Mouse (Mus musculus) bone marrow, adult 2 months (tissue): ENCODE measurements around the gene Sun1. TPM values are rescaled to one million over a fixed set of nuclear protein-coding genes. Genes with fewer than 3 reads are reported as not detected.

Experiments
- H3K27ac ChIP-seq: fragments of 200-500 bp; 2 replicates; pipeline ENCODE4 v1.5.1; 2012; ENCODE audit warnings: low read depth, mild to moderate bottlenecking, control low read depth, inconsistent platforms, low read length; ENCODE audit not compliant: control insufficient read depth, poor library complexity, insufficient read depth
- H3K4me1 ChIP-seq: fragments of 200-500 bp; 2 replicates; pipeline ENCODE4 v1.6.1; 2011; ENCODE audit warnings: low read length; ENCODE audit not compliant: control insufficient read depth, insufficient read depth
- H3K4me3 ChIP-seq: fragments of 200-500 bp; replicated peaks from 2 replicates; pipeline ENCODE3; 2011; ENCODE audit warnings: mild to moderate bottlenecking, low read depth, low read length, control low read depth; ENCODE audit not compliant: control insufficient read depth
- CTCF ChIP-seq: fragments of 200-500 bp; IDR thresholded peaks from 2 replicates; pipeline ENCODE4 v1.5.1; 2011; ENCODE audit warnings: low read length, control low read depth; ENCODE audit not compliant: control insufficient read depth, insufficient read depth
- POLR2A ChIP-seq: fragments of 200-500 bp; IDR thresholded peaks from 2 replicates; pipeline ENCODE4 v1.6.1; 2011; ENCODE audit warnings: low read depth, mild to moderate bottlenecking, control low read depth, low read length, borderline replicate concordance; ENCODE audit not compliant: control insufficient read depth
- WGBS: fragments of 180-500 bp; shearing (Covaris S2); methylation state at CpG from one replicate; pipeline ENCODE4 v1.1.7; 2018; 5-methylcytosine and 5-hydroxymethylcytosine counted together
- polyA plus RNA-seq: library from polyadenylated mRNA; stranded (reverse); fragments of >200 nt; gene quantifications from 2 replicates; pipeline ENCODE4 v1.2.4, GENCODE M21; 2011; ENCODE audit warnings: low replicate concordance; ENCODE audit not compliant: missing spikeins, insufficient read depth, insufficient read length

Gene Sun1
- polyA plus RNA-seq, 1 experiment = 26.5 TPM

DNA sequence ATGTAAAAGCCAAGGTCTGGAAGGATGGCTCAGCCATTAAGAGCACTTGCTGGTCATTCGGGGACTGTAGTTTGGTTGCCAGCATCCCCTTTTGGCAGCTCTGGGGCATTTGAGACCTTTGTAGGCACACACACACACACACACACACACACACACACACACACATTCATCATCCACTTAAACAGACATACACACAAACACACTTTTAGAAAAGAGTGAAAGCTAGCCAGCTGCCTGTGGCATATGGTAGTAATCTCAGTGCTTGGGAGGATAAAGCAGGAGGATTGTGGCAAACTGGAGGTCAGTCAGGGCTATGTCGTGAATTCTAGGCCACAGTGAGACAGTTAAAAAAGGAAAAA lies 822 bp upstream of the Sun1 start:
- H3K27ac ChIP-seq = peak overlapping the region; percentile 73
- peak overlapping the region; percentile 65 for H3K4me3 ChIP-seq
- peaks cover 23% of the 10 kb centered on the region for H3K4me1 ChIP-seq
- 39% methylated on average over 2 of the region's 2 CpGs for WGBS
- TF ChIP-seq CTCF = no peak
- no peak for TF ChIP-seq POLR2A

DNA sequence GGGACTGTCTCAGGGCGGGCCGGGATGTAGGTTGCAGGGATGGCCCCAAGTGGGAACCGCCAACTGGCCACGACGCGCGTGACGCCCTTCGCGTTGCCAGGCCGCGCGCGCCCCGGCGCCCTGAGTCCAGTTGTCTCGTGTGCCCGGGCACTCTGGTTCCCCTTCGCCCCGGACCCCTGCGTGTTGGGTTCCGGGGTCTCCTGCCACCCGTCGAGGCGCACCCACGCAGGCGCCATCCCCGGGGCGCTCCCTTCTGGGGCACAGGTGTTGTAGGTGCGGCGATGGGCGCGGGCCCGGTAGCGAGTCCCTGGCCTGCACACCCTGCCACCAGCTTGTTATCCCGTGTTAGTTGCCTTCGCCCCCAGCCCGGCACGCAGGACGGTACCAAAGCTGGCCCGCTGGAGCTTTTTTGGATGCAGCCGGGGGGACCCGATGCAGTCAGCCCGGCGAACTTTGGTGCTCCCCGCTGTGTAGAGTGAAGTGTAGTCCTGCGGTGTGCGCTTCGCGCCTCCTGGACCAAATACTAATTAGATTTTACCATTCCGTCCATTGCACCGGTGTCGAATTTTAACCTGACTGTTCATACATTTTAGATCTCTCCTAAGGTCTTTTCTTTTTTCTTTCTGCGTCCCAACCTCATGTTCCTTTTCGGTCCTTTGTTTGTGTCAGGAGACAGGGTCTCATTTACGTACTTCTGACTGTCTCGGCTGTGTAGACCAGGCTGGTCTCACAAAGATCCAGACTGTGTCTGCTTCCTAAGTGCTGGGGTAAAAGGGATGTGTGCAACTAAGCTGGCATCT lies 533 bp downstream of the Sun1 start:
- TF ChIP-seq POLR2A = no peak
- no peak for TF ChIP-seq CTCF
- H3K4me3 ChIP-seq = peak overlapping the region; percentile 84
- 2% methylated on average over 57 of the region's 57 CpGs for WGBS
- H3K27ac ChIP-seq = peak overlapping the region; percentile 80
- peaks cover 19% of the 10 kb centered on the region for H3K4me1 ChIP-seq

DNA sequence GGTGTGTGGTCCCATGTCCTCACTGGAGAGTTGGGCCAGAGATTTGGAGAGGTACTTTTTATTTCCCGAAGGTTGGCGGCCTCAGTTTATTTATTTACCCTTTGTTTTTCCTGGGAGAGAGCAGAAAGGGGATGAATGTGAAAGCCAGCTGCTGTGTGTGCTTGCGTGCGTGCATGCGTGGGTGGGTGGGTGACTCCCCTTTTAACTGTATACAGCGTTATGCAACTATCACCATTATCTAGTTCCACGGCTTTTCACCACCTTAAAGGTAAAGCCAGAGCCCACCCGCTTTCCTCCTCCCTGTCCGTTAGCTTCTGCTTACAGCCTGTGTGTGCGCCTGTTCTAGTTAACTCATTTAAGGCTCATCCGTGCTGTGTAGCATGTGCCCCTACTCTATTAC lies 1.7 kb downstream of the Sun1 start:
- no peak for TF ChIP-seq POLR2A
- TF ChIP-seq CTCF = no peak
- H3K4me3 ChIP-seq = peak overlapping the region; percentile 84
- H3K27ac ChIP-seq = no peak overlapping the region
- H3K4me1 ChIP-seq = peaks cover 11% of the 10 kb centered on the region
- 74% methylated on average over 11 of the region's 11 CpGs for WGBS

DNA sequence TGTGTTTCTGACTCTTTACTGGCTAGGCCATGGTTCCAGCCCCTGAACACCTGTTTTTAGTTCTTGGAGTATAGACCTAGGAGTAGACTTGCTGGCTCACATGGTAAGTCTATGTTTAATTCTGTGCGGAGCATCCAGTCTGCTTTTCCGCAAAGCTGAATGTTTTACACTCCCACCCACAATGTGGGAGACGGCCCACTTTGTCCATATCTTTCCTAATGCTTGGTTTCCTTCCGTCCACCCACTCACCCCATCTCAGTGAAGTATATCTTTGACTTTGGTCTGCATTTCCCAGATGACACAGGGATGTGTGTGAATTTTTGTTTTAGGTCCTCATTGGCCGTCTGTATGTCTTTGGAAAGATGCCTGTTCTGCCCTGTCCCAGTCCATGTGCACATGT lies 2.9 kb downstream of the Sun1 start:
- TF ChIP-seq CTCF (no peak), POLR2A (no peak)
- Histone ChIP-seq H3K4me3 (no peak overlapping the region), H3K4me1 (peaks cover 6% of the 10 kb centered on the region), H3K27ac (no peak overlapping the region)
- WGBS = 83% methylated on average over 5 of the region's 5 CpGs

DNA sequence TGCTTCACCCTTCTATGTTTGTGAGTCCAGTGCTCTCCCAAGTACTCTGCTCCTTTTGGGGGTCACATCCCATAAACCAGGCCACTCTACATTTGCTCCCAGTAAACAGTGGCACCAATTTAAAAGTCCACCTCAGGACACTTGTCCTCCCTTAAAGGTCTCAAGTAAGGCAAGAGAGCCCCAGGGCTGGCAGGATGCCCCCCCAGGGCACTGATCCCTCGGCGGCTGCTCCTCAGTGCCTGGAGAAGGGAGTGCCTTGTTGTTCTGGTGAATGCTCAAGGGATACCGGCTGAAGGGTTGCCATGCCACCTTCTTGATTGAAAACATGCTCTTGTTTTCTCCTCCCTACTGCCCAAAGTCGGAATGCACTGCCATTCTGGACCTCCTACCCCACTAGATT lies 5.6 kb downstream of the Sun1 start:
- no peak for TF ChIP-seq CTCF
- TF ChIP-seq POLR2A = no peak
- Histone ChIP-seq H3K27ac (no peak overlapping the region), H3K4me3 (no peak overlapping the region), H3K4me1 (peaks cover 4% of the 10 kb centered on the region)
- WGBS = 85% methylated on average over 4 of the region's 4 CpGs

DNA sequence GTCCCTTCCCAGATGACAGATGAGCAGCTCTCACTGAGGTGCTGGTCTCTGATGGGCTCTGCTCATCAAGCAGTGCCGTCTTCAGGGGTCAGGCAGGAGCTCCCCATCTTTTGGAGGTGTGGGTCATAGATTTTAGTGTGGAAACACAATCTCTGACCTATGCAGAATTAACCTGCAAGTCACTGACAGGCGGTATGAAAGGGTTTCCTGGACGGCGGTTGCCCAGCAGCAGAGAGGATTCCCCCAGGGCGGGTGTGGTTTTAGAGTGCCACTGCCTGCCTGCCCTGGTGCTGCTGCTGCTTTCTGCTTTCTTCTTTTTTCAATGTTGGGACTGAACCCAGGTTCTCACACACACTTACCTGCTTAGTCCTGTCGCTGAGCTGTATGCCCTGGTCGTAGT lies 6.1 kb downstream of the Sun1 start:
- TF ChIP-seq POLR2A (no peak), CTCF (no peak)
- no peak overlapping the region for H3K4me3 ChIP-seq
- H3K4me1 ChIP-seq = peaks cover 2% of the 10 kb centered on the region
- H3K27ac ChIP-seq = no peak overlapping the region
- 22% methylated on average over 7 of the region's 7 CpGs for WGBS

DNA sequence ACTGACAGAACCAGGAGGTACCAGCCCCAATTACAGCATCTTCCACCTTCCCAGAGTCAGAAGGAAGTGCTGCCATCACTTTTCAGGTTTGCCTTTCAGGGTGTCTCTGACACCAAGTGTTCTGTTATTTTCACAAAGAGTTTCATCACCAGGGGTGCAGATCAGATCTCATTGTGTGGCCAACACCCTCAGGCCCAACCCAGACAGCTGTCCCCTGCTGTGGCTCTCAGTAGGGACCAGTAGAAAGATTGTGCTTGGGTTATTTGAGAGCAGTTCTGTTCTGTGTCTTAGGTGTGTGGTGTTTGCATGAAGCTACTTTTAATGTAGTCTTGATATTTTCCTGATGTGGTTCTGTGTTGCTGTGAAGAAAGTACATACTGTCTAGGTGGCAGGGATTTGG lies 7.7 kb downstream of the Sun1 start:
- H3K27ac ChIP-seq = no peak overlapping the region
- no peaks in the 10 kb centered on the region; the same call in none of the 2 replicates for H3K4me1 ChIP-seq
- no peak overlapping the region for H3K4me3 ChIP-seq
- TF ChIP-seq CTCF = no peak
- TF ChIP-seq POLR2A = no peak

DNA sequence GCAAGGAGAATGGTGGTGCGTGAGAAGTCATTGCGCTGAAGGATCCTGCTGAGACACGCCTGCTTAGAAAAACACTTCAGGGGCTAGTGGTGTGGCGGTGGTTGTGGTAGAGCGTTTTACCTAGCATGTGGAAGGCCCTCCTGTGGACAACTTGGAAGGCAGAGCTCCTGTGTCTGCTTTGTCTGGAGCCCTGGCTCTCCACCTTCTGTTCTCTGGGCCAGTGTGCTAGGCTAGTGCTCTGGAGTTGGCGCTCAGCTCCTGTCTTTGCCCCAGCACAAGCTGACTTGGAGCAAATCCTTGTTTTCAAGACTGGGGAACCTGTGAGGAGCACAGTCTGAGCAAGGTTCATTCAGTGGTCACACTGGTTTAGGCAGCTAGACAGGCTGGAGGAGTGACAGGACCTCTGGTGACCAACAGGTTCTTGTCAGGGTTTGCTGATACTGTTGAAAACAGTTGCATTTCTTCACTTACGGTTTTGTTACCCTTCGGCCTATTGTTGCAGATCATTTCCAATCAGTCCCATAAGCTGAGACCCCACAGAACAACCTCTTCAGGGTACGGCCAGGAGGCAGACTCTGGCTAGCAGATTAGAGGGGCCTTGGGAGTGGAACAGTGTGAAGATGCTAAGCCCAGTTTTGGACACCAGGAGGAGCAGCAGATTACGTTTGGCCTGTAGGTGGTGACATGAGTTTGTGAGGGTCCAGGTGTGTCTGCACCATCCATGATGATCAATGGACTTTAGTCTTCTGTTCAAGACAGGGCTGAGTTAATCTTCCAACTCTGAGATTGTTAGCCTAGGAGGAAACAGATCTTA lies 8.6 kb downstream of the Sun1 start:
- Histone ChIP-seq H3K4me1 (no peaks in the 10 kb centered on the region; the same call in none of the 2 replicates), H3K27ac (no peak overlapping the region), H3K4me3 (no peak overlapping the region)
- TF ChIP-seq CTCF (peak; percentile 46), POLR2A (no peak)
- 87% methylated on average over 10 of the region's 10 CpGs for WGBS

DNA sequence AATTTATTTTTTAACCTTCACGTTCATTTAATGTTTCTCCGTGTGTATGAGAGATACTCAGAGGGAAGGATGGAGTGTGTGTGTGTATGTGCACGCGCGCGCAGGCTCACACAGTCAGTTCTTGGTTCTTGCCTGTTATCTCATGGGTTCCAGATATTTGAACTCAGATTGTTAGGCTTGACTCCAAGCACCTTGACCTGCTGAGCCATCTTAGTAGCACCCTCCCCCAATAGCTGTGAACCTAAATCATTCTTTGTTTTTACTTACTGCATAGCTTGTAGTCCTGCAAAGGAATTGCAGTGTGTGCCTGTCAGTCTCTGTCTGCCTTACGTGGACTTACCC lies 9.2 kb downstream of the Sun1 start:
- WGBS = 92% methylated on average over 7 of the region's 7 CpGs
- Histone ChIP-seq H3K4me1 (no peaks in the 10 kb centered on the region; the same call in none of the 2 replicates), H3K4me3 (no peak overlapping the region), H3K27ac (no peak overlapping the region)
- TF ChIP-seq CTCF (no peak), POLR2A (no peak)
